In genomic region chr3:142063536-142064226, GRCm38 (mm10) we compare ENCODE assay signal across 8 mouse cellular contexts.
DNase-seq lines count a peak whose midpoint lies in the region; ATAC-seq and TF ChIP-seq lines count a peak whose summit lies in the region.

No protein-coding gene starts in this region.

- peaks cover 14% of the 10 kb centered on the region for H3K4me1 ChIP-seq in embryonic facial prominence, embryonic 14.5 days (ENCODE audit: control insufficient read depth, insufficient read depth, low read length)
- H3K4me1 ChIP-seq in heart, adult 2 months (ENCODE audit: control insufficient read depth, insufficient read depth, low read length): no peaks in the 10 kb centered on the region

- TF ChIP-seq POLR2A in heart, adult 2 months (IDR thresholded peaks at IDR 0.05; ENCODE audit: insufficient read depth, low read depth, low read length): no peak

- WGBS in embryonic facial prominence, embryonic 14.5 days: 32% methylated on average over 12 of the region's 12 CpGs
- 74% methylated on average over 12 of the region's 12 CpGs for WGBS in heart, adult 2 months

- no peak for TF ChIP-seq EP300 in heart, adult 2 months (IDR thresholded peaks at IDR 0.05; ENCODE audit: insufficient read depth, low read depth, low read length)

- no peaks in the 10 kb centered on the region for H3K36me3 ChIP-seq in embryonic facial prominence, embryonic 14.5 days (ENCODE audit: control insufficient read depth, insufficient read depth, low read length)
- H3K36me3 ChIP-seq in heart, adult 2 months (ENCODE audit: control insufficient read depth, insufficient read depth, low read length): no peaks in the 10 kb centered on the region

- no peak overlapping the region for H3K4me3 ChIP-seq in embryonic facial prominence, embryonic 14.5 days (ENCODE audit: low read depth, low read length)
- no peak overlapping the region for H3K4me3 ChIP-seq in heart, adult 2 months

- DNase-seq in brain, embryonic 18.5 days (ENCODE audit: low read depth, low spot score): peak; percentile 30
- peak; percentile 88 for DNase-seq in embryonic facial prominence, embryonic 14.5 days (ENCODE audit: low spot score)
- DNase-seq in kidney, adult 11 months: peak; percentile 12
- DNase-seq in urinary bladder, adult 18-20 months (ENCODE audit: low spot score in 2 of 2): no peak
- DNase-seq in thymus, postnatal 14 days: no peak
- no peak for DNase-seq in heart, postnatal 10 days
- DNase-seq in heart, adult 2 months: no peak

- no peaks in the 10 kb centered on the region for H3K9me3 ChIP-seq in embryonic facial prominence, embryonic 14.5 days (ENCODE audit: control insufficient read depth, low read length)

- H3K27ac ChIP-seq in embryonic facial prominence, embryonic 14.5 days (replicated peaks; ENCODE audit: low read depth, low read length): peak overlapping the region; percentile 39; the same call in 1 of the 2 replicates
- H3K27ac ChIP-seq in heart, adult 2 months: no peak overlapping the region

- H3K4me2 ChIP-seq in embryonic facial prominence, embryonic 14.5 days (ENCODE audit: low read depth, low read length): no peak overlapping the region

- intact Hi-C loops in heart, postnatal 10 days (cut with DNase I): no loop called here
- intact Hi-C loops in heart, adult 2 months (cut with DNase I): no loop called here

- H3K79me2 ChIP-seq in heart, adult 2 months (replicated peaks; ENCODE audit: control insufficient read depth, insufficient read depth, low read length): no peaks in the 10 kb centered on the region

- peak; percentile 88 for ATAC-seq in embryonic facial prominence, embryonic 14.5 days (ENCODE audit: low read depth)
- peak; percentile 60 for ATAC-seq in megakaryocyte progenitor cell, adult 5-6 weeks (replicated peaks; ENCODE audit: poor library complexity)

- no peak for TF ChIP-seq CTCF in heart, adult 2 months (IDR thresholded peaks at IDR 0.05)

- no peak overlapping the region for H3K9ac ChIP-seq in embryonic facial prominence, embryonic 14.5 days (ENCODE audit: low read depth, low read length)
- no peak overlapping the region for H3K9ac ChIP-seq in heart, adult 2 months (ENCODE audit: low read depth, low read length)

- no peaks in the 10 kb centered on the region for H3K27me3 ChIP-seq in embryonic facial prominence, embryonic 14.5 days (replicated peaks; ENCODE audit: control insufficient read depth, insufficient read depth, low read length)
- H3K27me3 ChIP-seq in heart, adult 2 months (ENCODE audit: control insufficient read depth, insufficient read depth, low read length): no peaks in the 10 kb centered on the region

Comparison
In these comparisons a context has a peak if more than half of its experiments do, and no peak if none do; other contexts are left out.
1. DNase-seq: peak in brain, embryonic 18.5 days (single experiment), embryonic facial prominence, embryonic 14.5 days (single experiment) and kidney, adult 11 months (single experiment); none in urinary bladder, adult 18-20 months (0 of 2), thymus, postnatal 14 days (single experiment), heart, postnatal 10 days (0 of 2) and heart, adult 2 months (0 of 2).